Comparison of ENCODE assay signal across 9 mouse cellular contexts in genomic region chr8:45332685-45333409, GRCm38 (mm10). TPM values are rescaled to one million over a fixed set of nuclear protein-coding genes. Genes with fewer than 3 reads are reported as not detected.
DNase-seq lines count a peak whose midpoint lies in the region; ATAC-seq and TF ChIP-seq lines count a peak whose summit lies in the region.
"Had no signal": no experiment of that assay in that cellular context is flagged by ENCODE, and none has a peak within 500 bp of the region (broad histone marks: within the 10 kb centered on the region; RNA-seq: fewer than 3 reads in every experiment).

Cyp4v3 (minus strand) TSS chr8:45333216.

- H3K9ac ChIP-seq in embryonic facial prominence, embryonic 14.5 days (ENCODE audit: low read depth, low read length), result peak within 1 kb of the TSS; percentile 70
- peak within 1 kb of the TSS; percentile 62 for H3K9ac ChIP-seq in heart, embryonic 11.5 days (ENCODE audit: low read depth, low read length)
- peak within 1 kb of the TSS; percentile 48 for H3K9ac ChIP-seq in kidney, embryonic 15.5 days
- H3K9ac ChIP-seq in liver, embryonic 13.5 days, result peak within 1 kb of the TSS; percentile 50
- H3K9ac ChIP-seq in stomach, embryonic 14.5 days (replicated peaks; ENCODE audit: low read depth, low read length), result peak within 1 kb of the TSS; percentile 41

- no peaks in the 10 kb centered on the region for H3K27me3 ChIP-seq in cerebellum, adult 2 months (ENCODE audit: control insufficient read depth, insufficient read depth, low read length)
- H3K27me3 ChIP-seq in embryonic facial prominence, embryonic 14.5 days (replicated peaks; ENCODE audit: control insufficient read depth, insufficient read depth, low read length), result no peaks in the 10 kb centered on the region
- H3K27me3 ChIP-seq in heart, embryonic 11.5 days (ENCODE audit: control insufficient read depth, insufficient read depth, low read length), result no peaks in the 10 kb centered on the region
- no peaks in the 10 kb centered on the region; the same call in 1 of the 2 replicates for H3K27me3 ChIP-seq in kidney, embryonic 15.5 days
- H3K27me3 ChIP-seq in liver, embryonic 13.5 days, result no peaks in the 10 kb centered on the region
- no peaks in the 10 kb centered on the region for H3K27me3 ChIP-seq in stomach, embryonic 14.5 days (ENCODE audit: control insufficient read depth, insufficient read depth, low read length)

- DNase-seq in cerebellum, adult 2 months, result peak; percentile 20 to 29
- DNase-seq in cerebellum, adult 11 months, result no peak
- DNase-seq in embryonic facial prominence, embryonic 14.5 days (ENCODE audit: low spot score), result peak; percentile 87
- DNase-seq in liver, embryonic 13.5 days, result peak; percentile 9
- DNase-seq in naive thymus-derived CD4-positive, alpha-beta T cell, adult 2 months (ENCODE audit: low read depth), result peak; percentile 77

- no peak for TF ChIP-seq POLR2A in cerebellum, adult 2 months (IDR thresholded peaks at IDR 0.05; ENCODE audit: borderline replicate concordance, insufficient read depth, low read length)

- no peaks in the 10 kb centered on the region for H3K36me3 ChIP-seq in embryonic facial prominence, embryonic 14.5 days (ENCODE audit: control insufficient read depth, insufficient read depth, low read length)
- no peaks in the 10 kb centered on the region for H3K36me3 ChIP-seq in heart, embryonic 11.5 days (ENCODE audit: control insufficient read depth, insufficient read depth, low read length)
- no peaks in the 10 kb centered on the region; the same call in none of the 2 replicates for H3K36me3 ChIP-seq in kidney, embryonic 15.5 days
- no peaks in the 10 kb centered on the region for H3K36me3 ChIP-seq in liver, embryonic 13.5 days
- H3K36me3 ChIP-seq in stomach, embryonic 14.5 days (ENCODE audit: control insufficient read depth, insufficient read depth, low read length), result no peaks in the 10 kb centered on the region
- H3K36me3 ChIP-seq: G1E had no signal

- no peak for TF ChIP-seq CTCF in cerebellum, adult 2 months (IDR thresholded peaks at IDR 0.05; ENCODE audit: borderline replicate concordance, insufficient read depth, low read depth, low read length)

- peak within 1 kb of the TSS; percentile 82 for H3K4me2 ChIP-seq in embryonic facial prominence, embryonic 14.5 days (ENCODE audit: low read depth, low read length)
- peak within 1 kb of the TSS; percentile 86 for H3K4me2 ChIP-seq in heart, embryonic 11.5 days
- peak within 1 kb of the TSS; percentile 89 for H3K4me2 ChIP-seq in kidney, embryonic 15.5 days
- peak within 1 kb of the TSS; percentile 66 for H3K4me2 ChIP-seq in liver, embryonic 13.5 days
- peak within 1 kb of the TSS; percentile 72 for H3K4me2 ChIP-seq in stomach, embryonic 14.5 days (replicated peaks; ENCODE audit: low read depth, low read length)

- H3K27ac ChIP-seq in cerebellum, adult 2 months (ENCODE audit: insufficient read depth, low read length), result no peak within 1 kb of the TSS
- no peak within 1 kb of the TSS for H3K27ac ChIP-seq in embryonic facial prominence, embryonic 14.5 days (replicated peaks; ENCODE audit: low read depth, low read length)
- H3K27ac ChIP-seq in heart, embryonic 11.5 days (ENCODE audit: low read depth, low read length), result no peak within 1 kb of the TSS
- H3K27ac ChIP-seq in kidney, embryonic 15.5 days, result no peak within 1 kb of the TSS
- no peak within 1 kb of the TSS; the same call in 1 of the 2 replicates for H3K27ac ChIP-seq in liver, embryonic 13.5 days
- H3K27ac ChIP-seq in stomach, embryonic 14.5 days (ENCODE audit: low read length), result no peak within 1 kb of the TSS

- H3K4me1 ChIP-seq in cerebellum, adult 2 months (ENCODE audit: control insufficient read depth, insufficient read depth, low read length), result no peaks in the 10 kb centered on the region
- H3K4me1 ChIP-seq in embryonic facial prominence, embryonic 14.5 days (ENCODE audit: control insufficient read depth, insufficient read depth, low read length), result 0 out of 2 replicates have a peak, but pooled peaks cover 7% of the 10 kb centered on the region
- no peaks in the 10 kb centered on the region for H3K4me1 ChIP-seq in heart, embryonic 11.5 days (ENCODE audit: control insufficient read depth, insufficient read depth, low read length)
- H3K4me1 ChIP-seq in kidney, embryonic 15.5 days, result peaks cover 10% of the 10 kb centered on the region
- peaks cover 5% of the 10 kb centered on the region; the same call in 1 of the 2 replicates for H3K4me1 ChIP-seq in liver, embryonic 13.5 days (replicated peaks)
- peaks cover 5% of the 10 kb centered on the region; the same call in 1 of the 2 replicates for H3K4me1 ChIP-seq in stomach, embryonic 14.5 days (ENCODE audit: control insufficient read depth, insufficient read depth, low read length)

- peak; percentile 88 for ATAC-seq in embryonic facial prominence, embryonic 14.5 days (ENCODE audit: low read depth)
- 0 out of 2 replicates have a peak, but pooled peaks have one; percentile 49 for ATAC-seq in heart, embryonic 11.5 days (replicated peaks; ENCODE audit: insufficient number of reproducible peaks, low FRiP score, low TSS enrichment)
- peak; percentile 79 for ATAC-seq in kidney, embryonic 15.5 days (replicated peaks; ENCODE audit: low FRiP score)
- ATAC-seq in liver, embryonic 13.5 days (ENCODE audit: low read depth), result peak; percentile 68
- peak; percentile 82 for ATAC-seq in stomach, embryonic 14.5 days (ENCODE audit: insufficient number of reproducible peaks, insufficient read depth, low FRiP score, low read depth)

- WGBS in cerebellum, adult 2 months, result 2% methylated on average over 44 of the region's 44 CpGs
- under 1% methylated on average over 41 of the region's 44 CpGs for WGBS in embryonic facial prominence, embryonic 14.5 days
- 1% methylated on average over 44 of the region's 44 CpGs for WGBS in heart, embryonic 11.5 days (ENCODE audit: insufficient replicate concordance)
- 1% methylated on average over 44 of the region's 44 CpGs for WGBS in kidney, embryonic 15.5 days
- 1% methylated on average over 44 of the region's 44 CpGs for whole genome bisulfite sequencing in liver, embryonic 13.5 days (ENCODE audit: insufficient replicate concordance)
- under 1% methylated on average over 44 of the region's 44 CpGs for WGBS in stomach, embryonic 14.5 days

- peak within 1 kb of the TSS; percentile 55 for H3K4me3 ChIP-seq in cerebellum, adult 2 months (replicated peaks; ENCODE audit: insufficient read depth, low read depth, low read length)
- H3K4me3 ChIP-seq in embryonic facial prominence, embryonic 14.5 days (ENCODE audit: low read depth, low read length), result peak within 1 kb of the TSS; percentile 65
- H3K4me3 ChIP-seq in heart, embryonic 11.5 days (ENCODE audit: low read depth, low read length), result peak within 1 kb of the TSS; percentile 59
- peak within 1 kb of the TSS; percentile 68 for H3K4me3 ChIP-seq in kidney, embryonic 15.5 days (replicated peaks)
- peak within 1 kb of the TSS; percentile 59 for H3K4me3 ChIP-seq in liver, embryonic 13.5 days (replicated peaks)
- peak within 1 kb of the TSS; percentile 72 for H3K4me3 ChIP-seq in stomach, embryonic 14.5 days (ENCODE audit: low read depth, low read length)

- no peaks in the 10 kb centered on the region for H3K9me3 ChIP-seq in embryonic facial prominence, embryonic 14.5 days (ENCODE audit: control insufficient read depth, low read length)
- no peaks in the 10 kb centered on the region for H3K9me3 ChIP-seq in heart, embryonic 11.5 days (replicated peaks; ENCODE audit: control insufficient read depth, low read length)
- no peaks in the 10 kb centered on the region for H3K9me3 ChIP-seq in kidney, embryonic 15.5 days (replicated peaks)
- no peaks in the 10 kb centered on the region for H3K9me3 ChIP-seq in liver, embryonic 13.5 days (replicated peaks)
- no peaks in the 10 kb centered on the region for H3K9me3 ChIP-seq in stomach, embryonic 14.5 days (ENCODE audit: control insufficient read depth, low read depth, low read length)

RNA-seq across cellular contexts. Expression of gene Cyp4v3, which starts in this region (rescaled TPM):
- 4.8 and 5.4 TPM in 2 replicates for polyA plus RNA-seq in cerebellum, adult 2 months (2012; rRNA removed)
- 2.7 and 3.5 TPM in 2 replicates for polyA plus RNA-seq in embryonic facial prominence, embryonic 14.5 days (2014; fragmentation: Nextera tagmentation; extraction: Ambion mirVana)
- 0.44 and 0.51 TPM in 2 replicates for polyA plus RNA-seq in heart, embryonic 11.5 days (2014; fragmentation: Nextera tagmentation; extraction: Ambion mirVana)
- 1.6 and 2.1 TPM in 2 replicates for polyA plus RNA-seq in kidney, embryonic 15.5 days (2015; fragmentation: Nextera tagmentation; extraction: Ambion mirVana)
- polyA plus RNA-seq in liver, embryonic 13.5 days (2015; fragmentation: Nextera tagmentation; extraction: Ambion mirVana), result 3.0 and 3.7 TPM in 2 replicates
- 3.3 and 4.1 TPM in 2 replicates for polyA plus RNA-seq in stomach, embryonic 14.5 days (2014; fragmentation: Nextera tagmentation; extraction: Ambion mirVana)
- polyA plus RNA-seq: G1E had no signal

Comparison
In these comparisons a context has a peak if more than half of its experiments do, and no peak if none do; other contexts are left out.
1. Peak in ATAC-seq, H3K4me3 ChIP-seq, H3K9ac ChIP-seq and H3K4me2 ChIP-seq in heart, embryonic 11.5 days; RNA of the gene not detected or under 1 TPM.